Mouse (Mus musculus): Measurements from ENCODE around the gene Tcap. TPM values are rescaled to one million over a fixed set of nuclear protein-coding genes. Genes with fewer than 3 reads are reported as not detected.

Tcap gene
- polyA plus RNA-seq (2012; rRNA removed), result 0.60 and 0.69 TPM in 2 replicates

- 61% methylated on average over 14 of the region's 14 CpGs for WGBS
These were observed at the start of gene Tcap for GRCm38 (mm10) chr11:98383261-98384030. TSS of gene Tcap (plus strand) at chr11:98383811.

GRCm38 (mm10) chr11:98333981-98334741 lies 49.5 kb upstream of the Tcap start:
- no peak for DNase-seq (ENCODE audit: low read depth, low spot score)
- 3% methylated on average over 41 of the region's 41 CpGs for WGBS

More at GRCm38 (mm10) chr11:98383261-98384030, at the start of gene Tcap:
- no peak for DNase-seq (ENCODE audit: low read depth, low spot score)

- 9% methylated on average over 9 of the region's 9 CpGs for WGBS
- DNase-seq (ENCODE audit: low read depth, low spot score), result no peak
These were observed 48.4 kb upstream of the Tcap start for GRCm38 (mm10) chr11:98335250-98335649.

- DNase-seq (ENCODE audit: low read depth, low spot score), result no peak
These were observed 47.1 kb upstream of the Tcap start for GRCm38 (mm10) chr11:98336245-98337107.

GRCm38 (mm10) chr11:98338507-98338961 lies 45.1 kb upstream of the Tcap start:
- DNase-seq (ENCODE audit: low read depth, low spot score), result no peak
- WGBS, result 2% methylated on average over 57 of the region's 57 CpGs

More at GRCm38 (mm10) chr11:98336245-98337107, 47.1 kb upstream of the Tcap start:
- WGBS, result 21% methylated on average over 13 of the region's 13 CpGs

- DNase-seq (ENCODE audit: low read depth, low spot score), result no peak
- under 1% methylated on average over 19 of the region's 19 CpGs for WGBS
These were observed 44.5 kb upstream of the Tcap start for GRCm38 (mm10) chr11:98339071-98339501.

GRCm38 (mm10) chr11:98339679-98340287 lies 43.8 kb upstream of the Tcap start:
- DNase-seq (ENCODE audit: low read depth, low spot score), result no peak
- 25% methylated on average over 11 of the region's 11 CpGs for WGBS

GRCm38 (mm10) chr11:98340597-98340996 lies 43.0 kb upstream of the Tcap start:
- WGBS, result 49% methylated on average over 4 of the region's 4 CpGs
- no peak for DNase-seq (ENCODE audit: low read depth, low spot score)

GRCm38 (mm10) chr11:98341174-98341573 lies 42.4 kb upstream of the Tcap start:
- DNase-seq (ENCODE audit: low read depth, low spot score), result no peak
- 78% methylated on average over 4 of the region's 4 CpGs for WGBS

- no peak for DNase-seq (ENCODE audit: low read depth, low spot score)
- WGBS, result 2% methylated on average over 28 of the region's 29 CpGs
These were observed 41.3 kb upstream of the Tcap start for GRCm38 (mm10) chr11:98342000-98342945.

GRCm38 (mm10) chr11:98345253-98345652 lies 38.4 kb upstream of the Tcap start:
- WGBS, result under 1% methylated on average over 14 of the region's 14 CpGs
- no peak for DNase-seq (ENCODE audit: low read depth, low spot score)

- DNase-seq (ENCODE audit: low read depth, low spot score), result no peak
- WGBS, result 11% methylated on average over 9 of the region's 9 CpGs
These were observed 37.4 kb upstream of the Tcap start for GRCm38 (mm10) chr11:98346168-98346567.

- DNase-seq (ENCODE audit: low read depth, low spot score), result no peak
- WGBS, result 10% methylated on average over 12 of the region's 12 CpGs
These were observed 36.1 kb upstream of the Tcap start for GRCm38 (mm10) chr11:98347385-98348082.

GRCm38 (mm10) chr11:98348083-98348961 lies 35.3 kb upstream of the Tcap start, which contains the start of gene Ppp1r1b:
TSS of gene Ppp1r1b (plus strand) at chr11:98348404.
- DNase-seq (ENCODE audit: low read depth, low spot score), result no peak
- WGBS, result 1% methylated on average over 55 of the region's 55 CpGs

- no peak for DNase-seq (ENCODE audit: low read depth, low spot score)
- WGBS, result 11% methylated on average over 9 of the region's 9 CpGs
These were observed 34.3 kb upstream of the Tcap start for GRCm38 (mm10) chr11:98349308-98349707.

GRCm38 (mm10) chr11:98352272-98352990 lies 31.2 kb upstream of the Tcap start:
- no peak for DNase-seq (ENCODE audit: low read depth, low spot score)
- WGBS, result 24% methylated on average over 18 of the region's 18 CpGs
